Mouse (Mus musculus): ENCODE results near the gene Crx. TPM values are rescaled to one million over a fixed set of nuclear protein-coding genes. Genes with fewer than 3 reads are reported as not detected.

The Crx gene
- polyA plus RNA-seq, 1 experiment: not detected

DNA sequence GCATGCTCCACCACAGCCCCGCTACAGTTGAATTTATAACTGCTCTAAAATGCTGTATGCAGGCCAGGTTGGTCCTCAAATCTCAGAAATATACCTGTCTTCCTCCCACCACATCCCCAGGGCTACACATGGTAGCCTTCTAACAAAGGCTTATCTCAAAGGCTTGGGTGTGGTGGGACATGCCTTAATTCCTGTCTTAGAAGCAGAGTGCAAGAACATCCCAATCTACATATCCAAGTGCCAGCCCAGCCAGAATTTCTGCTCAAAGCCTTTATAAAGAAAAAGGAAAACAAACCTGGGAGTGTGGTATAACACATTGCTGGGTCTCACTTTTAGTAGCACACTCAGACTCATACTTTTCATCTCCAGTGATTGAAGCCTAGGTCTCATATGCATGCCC, 14.5 kb upstream of the Crx start:
- H3K27ac ChIP-seq (ENCODE audit: control insufficient read depth, insufficient read depth, low read depth, low read length, poor library complexity): no peak overlapping the region
- TF ChIP-seq POLR2A (IDR thresholded peaks at IDR 0.05; ENCODE audit: borderline replicate concordance, control insufficient read depth, low read depth, low read length): no peak
- no peak for TF ChIP-seq CTCF (IDR thresholded peaks at IDR 0.05; ENCODE audit: control insufficient read depth, insufficient read depth, low read length)
- H3K4me1 ChIP-seq (ENCODE audit: control insufficient read depth, insufficient read depth, low read length): no peaks in the 10 kb centered on the region
- WGBS: 56% methylated on average over 1 of the region's 1 CpGs
- no peak overlapping the region for H3K4me3 ChIP-seq (replicated peaks; ENCODE audit: control insufficient read depth, low read depth, low read length)

DNA sequence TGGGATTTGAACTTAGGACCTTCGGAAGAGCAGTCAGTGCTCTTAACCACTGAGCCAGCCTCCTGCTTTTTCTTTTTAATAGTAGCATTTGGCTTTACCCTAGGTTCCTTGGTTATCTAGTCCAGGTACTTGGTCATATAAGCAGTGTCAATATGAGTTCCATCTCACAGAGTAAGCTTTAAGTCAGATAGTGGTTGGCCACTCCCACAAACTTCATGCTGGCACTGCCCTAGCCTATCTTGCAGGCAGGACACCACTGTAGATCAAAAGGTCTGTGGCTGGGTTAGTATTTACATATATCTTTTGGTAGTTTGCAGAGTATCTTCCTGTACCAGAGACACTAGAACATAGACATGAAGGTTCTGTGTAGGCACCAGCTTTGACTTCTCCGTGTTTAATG, 4.4 kb upstream of the Crx start:
- Histone ChIP-seq H3K4me1 (ENCODE audit: control insufficient read depth, insufficient read depth, low read length) (no peaks in the 10 kb centered on the region), H3K4me3 (replicated peaks; ENCODE audit: control insufficient read depth, low read depth, low read length) (no peak overlapping the region), H3K27ac (ENCODE audit: control insufficient read depth, insufficient read depth, low read depth, low read length, poor library complexity) (no peak overlapping the region)
- no peak for TF ChIP-seq CTCF (IDR thresholded peaks at IDR 0.05; ENCODE audit: control insufficient read depth, insufficient read depth, low read length)
- WGBS: 80% methylated on average over 2 of the region's 2 CpGs

DNA sequence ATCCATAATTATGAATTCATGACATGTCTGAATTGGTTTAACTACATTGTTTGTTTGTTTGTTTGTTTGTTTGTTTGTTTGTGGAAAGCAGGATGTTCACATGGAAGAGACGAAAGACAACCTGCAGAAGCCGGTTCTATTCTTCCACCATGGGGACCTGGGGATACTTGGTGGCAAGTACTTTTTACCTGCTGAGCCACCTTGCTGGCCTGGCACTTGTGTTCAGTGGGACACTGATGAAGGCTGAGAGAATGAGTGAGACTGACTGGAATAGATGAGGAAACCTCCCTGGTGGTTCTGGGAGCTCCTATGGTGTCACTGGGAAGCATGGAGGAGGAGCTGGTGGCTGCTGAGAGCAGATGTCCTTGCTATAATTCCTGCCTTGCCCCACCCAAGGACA, 2.5 kb upstream of the Crx start, which contains the start of gene Crxos:
Gene Crxos, plus strand, starts transcription at position 301 of the 400 bp plus-strand sequence.
- Histone ChIP-seq H3K4me3 (replicated peaks; ENCODE audit: control insufficient read depth, low read depth, low read length) (no peak within 1 kb of the TSS), H3K27ac (ENCODE audit: control insufficient read depth, insufficient read depth, low read depth, low read length, poor library complexity) (no peak within 1 kb of the TSS), H3K4me1 (ENCODE audit: control insufficient read depth, insufficient read depth, low read length) (no peaks in the 10 kb centered on the region)
- no peak for TF ChIP-seq POLR2A (IDR thresholded peaks at IDR 0.05; ENCODE audit: borderline replicate concordance, control insufficient read depth, low read depth, low read length)
- TF ChIP-seq CTCF (IDR thresholded peaks at IDR 0.05; ENCODE audit: control insufficient read depth, insufficient read depth, low read length): no peak
- 83% methylated on average over 2 of the region's 2 CpGs for WGBS

DNA sequence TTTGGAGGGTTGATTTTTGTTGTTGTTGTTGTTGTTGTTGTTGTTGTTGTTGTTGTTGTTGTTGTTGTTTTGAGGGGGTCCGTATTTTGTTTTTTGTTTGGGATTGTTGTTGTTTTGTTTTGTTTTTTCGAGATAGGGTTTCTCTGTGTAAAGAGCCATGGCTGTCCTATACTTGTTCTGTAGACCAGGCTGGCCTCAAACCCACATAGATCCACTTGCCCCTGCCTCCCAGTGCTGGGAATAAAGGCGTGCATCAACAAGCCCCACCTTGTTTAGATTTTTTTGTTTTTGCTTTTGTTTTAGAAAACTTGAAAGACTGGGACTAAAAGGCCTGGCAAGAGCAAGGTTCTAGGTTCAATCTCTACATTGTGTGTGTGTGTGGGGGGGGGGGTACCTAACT, 2.1 kb upstream of the Crx start:
- no peak for TF ChIP-seq POLR2A (IDR thresholded peaks at IDR 0.05; ENCODE audit: borderline replicate concordance, control insufficient read depth, low read depth, low read length)
- no peak for TF ChIP-seq CTCF (IDR thresholded peaks at IDR 0.05; ENCODE audit: control insufficient read depth, insufficient read depth, low read length)
- 66% methylated on average over 3 of the region's 3 CpGs for WGBS
- no peak overlapping the region for H3K4me3 ChIP-seq (replicated peaks; ENCODE audit: control insufficient read depth, low read depth, low read length)
- no peaks in the 10 kb centered on the region for H3K4me1 ChIP-seq (ENCODE audit: control insufficient read depth, insufficient read depth, low read length)
- H3K27ac ChIP-seq (ENCODE audit: control insufficient read depth, insufficient read depth, low read depth, low read length, poor library complexity): no peak overlapping the region

DNA sequence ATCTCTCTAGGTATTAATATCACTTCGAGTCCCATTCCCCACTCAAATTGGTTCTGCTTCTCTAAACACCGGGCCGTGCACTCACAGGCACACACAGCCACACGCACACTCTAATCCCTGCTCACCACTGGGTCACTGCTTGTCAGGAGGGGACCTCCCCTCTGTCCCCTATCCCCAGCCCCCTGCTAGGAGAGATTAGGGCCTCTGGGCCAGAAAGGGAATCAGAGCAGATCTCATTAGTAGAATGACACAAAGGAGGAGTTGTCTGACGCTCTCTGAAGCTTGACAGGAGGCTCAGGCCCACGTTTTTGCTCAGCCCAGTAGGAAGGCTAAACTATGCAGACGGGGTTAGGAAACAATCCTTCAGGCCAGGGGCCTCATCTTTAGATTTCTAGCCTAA, 1.6 kb upstream of the Crx start:
- no peaks in the 10 kb centered on the region for H3K4me1 ChIP-seq (ENCODE audit: control insufficient read depth, insufficient read depth, low read length)
- TF ChIP-seq POLR2A (IDR thresholded peaks at IDR 0.05; ENCODE audit: borderline replicate concordance, control insufficient read depth, low read depth, low read length) (no peak), CTCF (IDR thresholded peaks at IDR 0.05; ENCODE audit: control insufficient read depth, insufficient read depth, low read length) (no peak)
- 34% methylated on average over 7 of the region's 7 CpGs for WGBS
- no peak overlapping the region for H3K27ac ChIP-seq (ENCODE audit: control insufficient read depth, insufficient read depth, low read depth, low read length, poor library complexity)
- H3K4me3 ChIP-seq (replicated peaks; ENCODE audit: control insufficient read depth, low read depth, low read length): no peak overlapping the region

DNA sequence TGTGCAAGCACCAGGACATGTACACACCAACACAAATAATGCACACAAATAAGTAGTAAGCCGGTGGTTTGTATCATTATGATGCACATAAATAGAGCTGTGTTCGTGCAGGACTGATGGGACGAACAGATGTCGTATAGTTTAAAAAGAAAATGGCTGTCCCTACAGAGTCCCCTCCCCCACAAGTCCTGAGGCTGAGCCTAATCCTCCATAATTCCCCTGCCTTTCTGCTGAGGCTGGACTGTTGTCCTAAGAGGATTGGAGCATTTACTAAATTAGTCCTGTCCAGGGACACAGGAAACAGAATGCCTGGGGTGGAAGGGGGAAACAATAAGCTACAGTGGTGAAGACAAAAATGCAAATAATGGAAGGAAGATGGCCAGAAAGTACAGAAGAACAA, 15.7 kb downstream of the Crx start:
- 77% methylated on average over 4 of the region's 4 CpGs for WGBS
- TF ChIP-seq CTCF (IDR thresholded peaks at IDR 0.05; ENCODE audit: control insufficient read depth, insufficient read depth, low read length) (no peak), POLR2A (IDR thresholded peaks at IDR 0.05; ENCODE audit: borderline replicate concordance, control insufficient read depth, low read depth, low read length) (no peak)
- Histone ChIP-seq H3K27ac (ENCODE audit: control insufficient read depth, insufficient read depth, low read depth, low read length, poor library complexity) (no peak overlapping the region), H3K4me3 (replicated peaks; ENCODE audit: control insufficient read depth, low read depth, low read length) (no peak overlapping the region), H3K4me1 (ENCODE audit: control insufficient read depth, insufficient read depth, low read length) (no peaks in the 10 kb centered on the region)

DNA sequence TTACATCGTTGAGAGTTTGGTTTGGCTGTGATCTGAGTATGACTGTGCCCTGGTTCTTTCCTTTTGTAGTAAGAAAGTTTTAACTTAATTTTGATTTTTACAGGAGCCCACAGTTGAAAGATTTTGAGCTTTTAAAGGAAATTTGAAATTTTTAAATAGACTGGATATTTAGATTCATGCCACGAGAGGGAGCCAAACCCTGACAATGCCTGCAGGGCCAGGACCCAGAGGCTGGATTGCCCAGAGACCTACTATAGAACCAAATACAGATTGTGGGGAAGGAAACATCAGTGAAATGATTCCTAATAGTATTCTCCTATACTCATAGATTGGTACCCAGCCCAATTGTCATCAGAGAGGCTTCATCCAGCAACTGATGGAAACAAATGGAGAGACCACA, 20.1 kb downstream of the Crx start:
- Histone ChIP-seq H3K4me1 (ENCODE audit: control insufficient read depth, insufficient read depth, low read length) (no peaks in the 10 kb centered on the region), H3K27ac (ENCODE audit: control insufficient read depth, insufficient read depth, low read depth, low read length, poor library complexity) (no peak overlapping the region), H3K4me3 (replicated peaks; ENCODE audit: control insufficient read depth, low read depth, low read length) (no peak overlapping the region)
- TF ChIP-seq CTCF (IDR thresholded peaks at IDR 0.05; ENCODE audit: control insufficient read depth, insufficient read depth, low read length): no peak
- no peak for TF ChIP-seq POLR2A (IDR thresholded peaks at IDR 0.05; ENCODE audit: borderline replicate concordance, control insufficient read depth, low read depth, low read length)
- WGBS: 36% methylated on average over 2 of the region's 2 CpGs

DNA sequence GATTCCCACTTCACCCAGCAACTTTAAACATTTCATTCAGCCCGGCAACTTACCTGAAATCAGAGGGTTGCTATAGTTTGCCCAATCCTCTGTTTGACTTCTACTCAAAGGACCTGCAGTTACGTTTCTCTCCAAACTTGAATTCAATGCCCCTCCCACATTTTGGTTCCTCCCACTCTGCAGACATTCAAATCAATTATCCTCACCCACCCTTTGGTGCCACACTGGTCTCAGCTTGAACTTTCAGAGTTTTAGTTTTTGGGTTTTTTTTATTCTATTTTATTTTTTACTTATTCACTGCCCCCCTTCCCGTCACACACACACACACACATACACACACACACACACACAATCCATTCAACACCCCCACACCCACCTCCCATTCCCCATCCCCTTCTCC, 40.2 kb downstream of the Crx start, which contains the start of gene Obox6:
Gene Obox6, minus strand, starts transcription at position 101 of the 400 bp plus-strand sequence.
- Histone ChIP-seq H3K27ac (ENCODE audit: control insufficient read depth, insufficient read depth, low read depth, low read length, poor library complexity) (no peak within 1 kb of the TSS), H3K4me1 (ENCODE audit: control insufficient read depth, insufficient read depth, low read length) (no peaks in the 10 kb centered on the region), H3K4me3 (replicated peaks; ENCODE audit: control insufficient read depth, low read depth, low read length) (no peak within 1 kb of the TSS)
- whole genome bisulfite sequencing: 83% methylated on average over 3 of the region's 3 CpGs
- no peak for TF ChIP-seq POLR2A (IDR thresholded peaks at IDR 0.05; ENCODE audit: borderline replicate concordance, control insufficient read depth, low read depth, low read length)
- no peak for TF ChIP-seq CTCF (IDR thresholded peaks at IDR 0.05; ENCODE audit: control insufficient read depth, insufficient read depth, low read length)

Other genes starting within 250 kb of the Crx start
- 1.1 TPM in 1 of 2 replicates, not detected in the other for gene Obox3, start 240.1 kb downstream of the Crx start, polyA plus RNA-seq (2011; ENCODE audit: insufficient read depth, insufficient read length, low replicate concordance, missing spikeins)
- gene Obox5, start 129.8 kb downstream of the Crx start, polyA plus RNA-seq (2011; ENCODE audit: insufficient read depth, insufficient read length, low replicate concordance, missing spikeins): not detected in 2 replicates
- gene Obox6, start 40.3 kb downstream of the Crx start, polyA plus RNA-seq (2011; ENCODE audit: insufficient read depth, insufficient read length, low replicate concordance, missing spikeins): not detected in 2 replicates
- 1.4 TPM in 1 of 2 replicates, not detected in the other for gene Crxos, start 2.6 kb upstream of the Crx start, polyA plus RNA-seq (2011; ENCODE audit: insufficient read depth, insufficient read length, low replicate concordance, missing spikeins)
- gene Selenow, start 42.4 kb upstream of the Crx start, polyA plus RNA-seq (2011; ENCODE audit: insufficient read depth, insufficient read length, low replicate concordance, missing spikeins): 159 and 175 TPM in 2 replicates
- 96.9 and 171 TPM in 2 replicates for gene Nop53, start 66.1 kb upstream of the Crx start, polyA plus RNA-seq (2011; ENCODE audit: insufficient read depth, insufficient read length, low replicate concordance, missing spikeins)
- gene Ehd2, start 87.6 kb upstream of the Crx start, polyA plus RNA-seq (2011; ENCODE audit: insufficient read depth, insufficient read length, low replicate concordance, missing spikeins): 4.9 and 7.8 TPM in 2 replicates
- gene Bicra, start 168.0 kb upstream of the Crx start, polyA plus RNA-seq (2011; ENCODE audit: insufficient read depth, insufficient read length, low replicate concordance, missing spikeins): 16.7 and 27.9 TPM in 2 replicates
- gene Zfp541, start 181.8 kb upstream of the Crx start, polyA plus RNA-seq (2011; ENCODE audit: insufficient read depth, insufficient read length, low replicate concordance, missing spikeins): not detected in 2 replicates
- gene Napa, start 218.5 kb upstream of the Crx start, polyA plus RNA-seq (2011; ENCODE audit: insufficient read depth, insufficient read length, low replicate concordance, missing spikeins): 90.4 and 126 TPM in 2 replicates
- gene Kptn, start 239.9 kb upstream of the Crx start, polyA plus RNA-seq (2011; ENCODE audit: insufficient read depth, insufficient read length, low replicate concordance, missing spikeins): 7.5 and 10.5 TPM in 2 replicates
- not detected in 2 replicates for gene Slc8a2, start 249.9 kb upstream of the Crx start, polyA plus RNA-seq (2011; ENCODE audit: insufficient read depth, insufficient read length, low replicate concordance, missing spikeins)